Mouse (Mus musculus): ENCODE results near the gene Exph5. TPM values are rescaled to one million over a fixed set of nuclear protein-coding genes. Genes with fewer than 3 reads are reported as not detected.

Exph5 gene
- polyA plus RNA-seq, 1 experiment from 2014 or later = 1.7 TPM

GRCm38 (mm10) chr9:53341981-53342380 lies 40.5 kb downstream of the Exph5 start:
- 89% methylated on average over 3 of the region's 3 CpGs for WGBS
- ATAC-seq (ENCODE audit: low FRiP score) = no peak

GRCm38 (mm10) chr9:53344646-53345432 lies 43.4 kb downstream of the Exph5 start:
- 90% methylated on average over 9 of the region's 9 CpGs for WGBS
- ATAC-seq (ENCODE audit: low FRiP score) (no peak), DNase-seq (ENCODE audit: low spot score) (no peak)
- no peak overlapping the region for H3K4me2 ChIP-seq (replicated peaks; ENCODE audit: low read depth, low read length)
- H3K9me3 ChIP-seq (ENCODE audit: control insufficient read depth, low read length) = no peaks in the 10 kb centered on the region
- H3K4me3 ChIP-seq (ENCODE audit: low read depth, low read length) = no peak overlapping the region
- H3K4me1 ChIP-seq (replicated peaks; ENCODE audit: control insufficient read depth, insufficient read depth, low read length) = no peaks in the 10 kb centered on the region
- no peak overlapping the region for H3K9ac ChIP-seq (ENCODE audit: low read depth, low read length)
- H3K36me3 ChIP-seq (ENCODE audit: control insufficient read depth, insufficient read depth, low read length) = no peaks in the 10 kb centered on the region
- no peak overlapping the region for H3K27ac ChIP-seq (ENCODE audit: low read depth, low read length)
- H3K27me3 ChIP-seq (ENCODE audit: control insufficient read depth, insufficient read depth, low read length) = no peaks in the 10 kb centered on the region

More at GRCm38 (mm10) chr9:53341981-53342380, 40.5 kb downstream of the Exph5 start:
- no peak overlapping the region for H3K27ac ChIP-seq (ENCODE audit: low read depth, low read length)
- H3K4me3 ChIP-seq (ENCODE audit: low read depth, low read length) = no peak overlapping the region
- no peaks in the 10 kb centered on the region for H3K4me1 ChIP-seq (replicated peaks; ENCODE audit: control insufficient read depth, insufficient read depth, low read length)
- no peaks in the 10 kb centered on the region for H3K9me3 ChIP-seq (ENCODE audit: control insufficient read depth, low read length)
- H3K9ac ChIP-seq (ENCODE audit: low read depth, low read length) = no peak overlapping the region
- H3K27me3 ChIP-seq (ENCODE audit: control insufficient read depth, insufficient read depth, low read length) = no peaks in the 10 kb centered on the region
- H3K4me2 ChIP-seq (replicated peaks; ENCODE audit: low read depth, low read length) = no peak overlapping the region
- H3K36me3 ChIP-seq (ENCODE audit: control insufficient read depth, insufficient read depth, low read length) = no peaks in the 10 kb centered on the region
- DNase-seq (ENCODE audit: low spot score) = no peak

DNA sequence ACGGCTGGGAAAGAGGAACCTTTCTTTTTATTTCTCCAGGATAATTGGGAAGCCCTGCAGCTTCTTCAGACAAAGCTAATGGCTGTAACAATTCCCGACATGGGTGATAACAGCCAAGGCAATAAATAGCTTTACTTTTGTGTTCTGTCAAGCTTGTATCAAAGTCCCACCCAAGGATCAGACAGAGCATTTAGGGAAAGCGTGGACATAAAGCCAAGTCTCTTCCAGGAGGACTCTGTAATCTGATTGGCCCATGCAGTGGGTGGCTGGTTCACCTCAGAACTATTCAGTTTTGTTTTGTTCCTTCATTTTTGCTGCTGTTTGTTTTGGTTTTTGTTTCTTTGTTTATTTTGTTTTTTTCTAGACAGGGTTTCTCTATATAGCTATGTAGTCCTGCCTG lies 44.3 kb downstream of the Exph5 start:
- Histone ChIP-seq H3K4me1 (replicated peaks; ENCODE audit: control insufficient read depth, insufficient read depth, low read length) (no peaks in the 10 kb centered on the region), H3K4me2 (replicated peaks; ENCODE audit: low read depth, low read length) (no peak overlapping the region), H3K9ac (ENCODE audit: low read depth, low read length) (no peak overlapping the region), H3K9me3 (ENCODE audit: control insufficient read depth, low read length) (no peaks in the 10 kb centered on the region), H3K36me3 (ENCODE audit: control insufficient read depth, insufficient read depth, low read length) (no peaks in the 10 kb centered on the region), H3K4me3 (ENCODE audit: low read depth, low read length) (no peak overlapping the region), H3K27me3 (ENCODE audit: control insufficient read depth, insufficient read depth, low read length) (no peaks in the 10 kb centered on the region), H3K27ac (ENCODE audit: low read depth, low read length) (no peak overlapping the region)
- 67% methylated on average over 3 of the region's 3 CpGs for whole genome bisulfite sequencing
- ATAC-seq (ENCODE audit: low FRiP score) = no peak
- no peak for DNase-seq (ENCODE audit: low spot score)

DNA sequence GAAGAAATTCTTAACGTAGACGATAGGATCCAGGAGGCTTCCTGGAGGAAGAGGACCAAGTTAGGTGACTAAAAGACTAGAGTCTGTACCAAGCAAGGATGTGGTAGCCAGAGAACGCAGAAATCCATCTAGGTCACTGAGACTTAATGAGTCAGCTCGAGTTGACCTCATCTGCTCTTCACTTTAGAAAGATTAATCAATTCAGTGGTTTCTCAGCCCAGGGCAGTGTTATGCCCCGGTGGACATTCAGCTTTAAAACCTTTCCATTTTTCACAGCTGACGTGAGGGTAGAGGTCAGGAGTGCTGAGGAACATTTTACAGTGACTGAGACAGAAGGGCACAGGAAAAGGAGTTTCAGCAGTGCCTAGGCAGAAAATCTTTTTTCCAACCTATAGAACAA lies 44.9 kb downstream of the Exph5 start:
- no peak overlapping the region for H3K4me3 ChIP-seq (ENCODE audit: low read depth, low read length)
- no peaks in the 10 kb centered on the region for H3K36me3 ChIP-seq (ENCODE audit: control insufficient read depth, insufficient read depth, low read length)
- no peaks in the 10 kb centered on the region for H3K27me3 ChIP-seq (ENCODE audit: control insufficient read depth, insufficient read depth, low read length)
- 60% methylated on average over 6 of the region's 6 CpGs for WGBS
- H3K9ac ChIP-seq (ENCODE audit: low read depth, low read length) = no peak overlapping the region
- no peak for DNase-seq (ENCODE audit: low spot score)
- no peak overlapping the region for H3K27ac ChIP-seq (ENCODE audit: low read depth, low read length)
- H3K4me1 ChIP-seq (replicated peaks; ENCODE audit: control insufficient read depth, insufficient read depth, low read length) = no peaks in the 10 kb centered on the region
- no peak overlapping the region for H3K4me2 ChIP-seq (replicated peaks; ENCODE audit: low read depth, low read length)
- no peak for ATAC-seq (ENCODE audit: low FRiP score)
- no peaks in the 10 kb centered on the region for H3K9me3 ChIP-seq (ENCODE audit: control insufficient read depth, low read length)

- H3K4me2 ChIP-seq (replicated peaks; ENCODE audit: low read depth, low read length) = no peak overlapping the region
- no peaks in the 10 kb centered on the region for H3K4me1 ChIP-seq (replicated peaks; ENCODE audit: control insufficient read depth, insufficient read depth, low read length)
- no peak for ATAC-seq (ENCODE audit: low FRiP score)
- no peak overlapping the region for H3K27ac ChIP-seq (ENCODE audit: low read depth, low read length)
- WGBS = 93% methylated on average over 1 of the region's 1 CpGs
- no peaks in the 10 kb centered on the region for H3K9me3 ChIP-seq (ENCODE audit: control insufficient read depth, low read length)
- DNase-seq (ENCODE audit: low spot score) = no peak
- H3K9ac ChIP-seq (ENCODE audit: low read depth, low read length) = no peak overlapping the region
- no peak overlapping the region for H3K4me3 ChIP-seq (ENCODE audit: low read depth, low read length)
- no peaks in the 10 kb centered on the region for H3K27me3 ChIP-seq (ENCODE audit: control insufficient read depth, insufficient read depth, low read length)
- H3K36me3 ChIP-seq (ENCODE audit: control insufficient read depth, insufficient read depth, low read length) = no peaks in the 10 kb centered on the region
Measured at GRCm38 (mm10) chr9:53349211-53349610, 47.7 kb downstream of the Exph5 start.

- ATAC-seq (ENCODE audit: low FRiP score) = no peak
Measured at GRCm38 (mm10) chr9:53350331-53350730, 48.9 kb downstream of the Exph5 start.

DNA sequence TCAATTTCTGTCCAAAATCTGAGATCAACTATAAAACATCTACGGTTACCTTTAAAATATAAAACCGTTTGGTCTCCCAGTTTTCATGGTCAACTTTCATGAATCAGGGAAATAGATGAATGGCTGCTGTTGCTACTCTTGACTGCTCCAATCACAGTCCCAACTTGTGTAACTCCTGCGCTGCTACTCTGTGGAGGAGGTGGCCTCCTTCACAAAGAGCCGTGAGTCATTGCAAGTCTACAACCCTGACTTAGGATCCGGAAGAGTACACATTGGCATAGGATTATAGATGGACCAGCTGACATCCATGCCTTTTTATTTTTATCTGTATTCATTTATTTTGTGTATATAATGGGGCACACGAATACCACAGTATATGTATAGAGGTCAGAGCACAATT lies 50.4 kb downstream of the Exph5 start:
- H3K4me3 ChIP-seq (ENCODE audit: low read depth, low read length) = no peak overlapping the region
- ATAC-seq (ENCODE audit: low FRiP score) = no peak

More at GRCm38 (mm10) chr9:53350331-53350730, 48.9 kb downstream of the Exph5 start:
- H3K27ac ChIP-seq (ENCODE audit: low read depth, low read length) = no peak overlapping the region
- H3K36me3 ChIP-seq (ENCODE audit: control insufficient read depth, insufficient read depth, low read length) = no peaks in the 10 kb centered on the region
- 84% methylated on average over 2 of the region's 2 CpGs for WGBS
- H3K4me1 ChIP-seq (replicated peaks; ENCODE audit: control insufficient read depth, insufficient read depth, low read length) = no peaks in the 10 kb centered on the region
- H3K9me3 ChIP-seq (ENCODE audit: control insufficient read depth, low read length) = no peaks in the 10 kb centered on the region
- no peak for DNase-seq (ENCODE audit: low spot score)
- H3K4me2 ChIP-seq (replicated peaks; ENCODE audit: low read depth, low read length) = no peak overlapping the region
- H3K4me3 ChIP-seq (ENCODE audit: low read depth, low read length) = no peak overlapping the region
- H3K9ac ChIP-seq (ENCODE audit: low read depth, low read length) = no peak overlapping the region
- H3K27me3 ChIP-seq (ENCODE audit: control insufficient read depth, insufficient read depth, low read length) = no peaks in the 10 kb centered on the region

GRCm38 (mm10) chr9:53353161-53353560 lies 51.7 kb downstream of the Exph5 start:
- no peak overlapping the region for H3K4me2 ChIP-seq (replicated peaks; ENCODE audit: low read depth, low read length)
- H3K36me3 ChIP-seq (ENCODE audit: control insufficient read depth, insufficient read depth, low read length) = no peaks in the 10 kb centered on the region
- no peak overlapping the region for H3K4me3 ChIP-seq (ENCODE audit: low read depth, low read length)
- H3K27me3 ChIP-seq (ENCODE audit: control insufficient read depth, insufficient read depth, low read length) = no peaks in the 10 kb centered on the region
- H3K27ac ChIP-seq (ENCODE audit: low read depth, low read length) = no peak overlapping the region
- DNase-seq (ENCODE audit: low spot score) (no peak), ATAC-seq (ENCODE audit: low FRiP score) (no peak)
- H3K9ac ChIP-seq (ENCODE audit: low read depth, low read length) = no peak overlapping the region
- WGBS = 89% methylated on average over 5 of the region's 5 CpGs
- no peaks in the 10 kb centered on the region for H3K9me3 ChIP-seq (ENCODE audit: control insufficient read depth, low read length)
- no peaks in the 10 kb centered on the region for H3K4me1 ChIP-seq (replicated peaks; ENCODE audit: control insufficient read depth, insufficient read depth, low read length)

More for the DNA sequence above, 50.4 kb downstream of the Exph5 start:
- Histone ChIP-seq H3K9ac (ENCODE audit: low read depth, low read length) (no peak overlapping the region), H3K9me3 (ENCODE audit: control insufficient read depth, low read length) (no peaks in the 10 kb centered on the region), H3K4me2 (replicated peaks; ENCODE audit: low read depth, low read length) (no peak overlapping the region), H3K4me1 (replicated peaks; ENCODE audit: control insufficient read depth, insufficient read depth, low read length) (no peaks in the 10 kb centered on the region), H3K36me3 (ENCODE audit: control insufficient read depth, insufficient read depth, low read length) (no peaks in the 10 kb centered on the region), H3K27me3 (ENCODE audit: control insufficient read depth, insufficient read depth, low read length) (no peaks in the 10 kb centered on the region), H3K27ac (ENCODE audit: low read depth, low read length) (no peak overlapping the region)
- no peak for DNase-seq (ENCODE audit: low spot score)
- 90% methylated on average over 6 of the region's 6 CpGs for WGBS

All from hindbrain, embryonic 11.5 days (tissue).